Mouse (Mus musculus) lung, postnatal 0 days (tissue): ENCODE results near the gene Dhrs1. TPM values are rescaled to one million over a fixed set of nuclear protein-coding genes. Genes with fewer than 3 reads are reported as not detected.
"Not testable (repeated sequence)": the region's sequence is repeated elsewhere in the genome, so short reads cannot be mapped to it uniquely, and the experiment has no call there.

Experiments used
- ATAC-seq: fragments of 200-750 bp; cut with Nextera tagmentation; 2 replicates; pipeline ENCODE4 v1.8.0; 2017; ENCODE audit warnings: moderate library complexity
- DNase-seq: peaks from one replicate; pipeline ENCODE4 v3.0.0-alpha.2; 2016; ENCODE audit warnings: low spot score
- H3K27ac ChIP-seq: fragments of 300-500 bp; sonication (generic); 2 replicates; pipeline ENCODE4 v1.5.1; 2014; ENCODE audit warnings: antibody characterized with exemption, mild to moderate bottlenecking, low read length, mixed read lengths
- H3K27me3 ChIP-seq: fragments of 300-500 bp; sonication (generic); replicated peaks from 2 replicates; pipeline ENCODE4 v1.6.1; 2014; ENCODE audit warnings: low read length, mixed read lengths; ENCODE audit not compliant: insufficient read depth
- H3K36me3 ChIP-seq: fragments of 300-500 bp; sonication (generic); 2 replicates; pipeline ENCODE4 v1.6.1; 2014; ENCODE audit warnings: low read length, mixed read lengths; ENCODE audit not compliant: insufficient read depth
- H3K4me1 ChIP-seq: fragments of 300-500 bp; sonication (generic); 2 replicates; pipeline ENCODE4 v1.6.1; 2014; ENCODE audit warnings: antibody characterized with exemption, low read depth, low read length, mixed read lengths; ENCODE audit not compliant: insufficient read depth
- H3K4me2 ChIP-seq: fragments of 300-500 bp; sonication (generic); replicated peaks from 2 replicates; pipeline ENCODE4 v1.6.1; 2014; ENCODE audit warnings: low read depth, mild to moderate bottlenecking, low read length, moderate library complexity, mixed read lengths
- H3K4me3 ChIP-seq: fragments of 300-500 bp; sonication (generic); 2 replicates; pipeline ENCODE4 v1.5.1; 2014; ENCODE audit warnings: low read depth, low read length
- H3K9ac ChIP-seq: fragments of 300-500 bp; sonication (generic); replicated peaks from 2 replicates; pipeline ENCODE4 v1.6.1; 2014; ENCODE audit warnings: low read depth, mild to moderate bottlenecking
- H3K9me3 ChIP-seq: fragments of 300-500 bp; sonication (generic); 2 replicates; pipeline ENCODE4 v1.6.1; 2016; ENCODE audit warnings: low read length, mixed read lengths
- CTCF ChIP-seq: IDR thresholded peaks from 2 replicates; pipeline ENCODE4 v1.5.1; 2016; ENCODE audit warnings: antibody characterized with exemption, mild to moderate bottlenecking
- EP300 ChIP-seq: IDR thresholded peaks from 2 replicates; pipeline ENCODE4 v1.6.1; 2016; ENCODE audit warnings: antibody characterized with exemption, mild to moderate bottlenecking, control low read depth
- WGBS: fragments of 180-500 bp; shearing (Covaris S2); extraction: QIAGEN DNeasy Blood & Tissue Kit; methylation state at CpG from one replicate; pipeline ENCODE4 v1.1.7; 2014; 5-methylcytosine and 5-hydroxymethylcytosine counted together
- polyA plus RNA-seq: library from polyadenylated mRNA; unstranded; fragments of >200 nt; fragmentation: Nextera tagmentation; extraction: Ambion mirVana; gene quantifications from 2 replicates; pipeline ENCODE4 v1.2.1, GENCODE M21; 2015

The Dhrs1 gene
- polyA plus RNA-seq, 1 experiment from 2014 or later = 74.1 TPM

- not testable (repeated sequence) for H3K27me3 ChIP-seq, H3K27ac ChIP-seq, H3K36me3 ChIP-seq, H3K4me1 ChIP-seq, H3K4me3 ChIP-seq, H3K9me3 ChIP-seq, H3K9ac ChIP-seq
- DNase-seq (peak; percentile 83), ATAC-seq (peak; percentile 10; the same call in 1 of the 2 replicates)
- under 1% methylated on average over 6 of the region's 6 CpGs for WGBS
- peak overlapping the region; percentile 48 for H3K4me2 ChIP-seq
- TF ChIP-seq CTCF = peak; percentile 83
These were observed 14.7 kb upstream of the Dhrs1 start for GRCm38 (mm10) chr14:55760156-55760555.

- Histone ChIP-seq H3K27ac (no peak within 1 kb of the TSS), H3K27me3 (0 out of 2 replicates have a peak, but pooled peaks cover 3% of the 10 kb centered on the region), H3K9ac (no peak within 1 kb of the TSS), H3K36me3 (peaks cover 17% of the 10 kb centered on the region), H3K4me2 (peak within 1 kb of the TSS; percentile 30; the same call in 1 of the 2 replicates), H3K9me3 (no peaks in the 10 kb centered on the region), H3K4me1 (peaks cover 3% of the 10 kb centered on the region; the same call in 1 of the 2 replicates), H3K4me3 (no peak within 1 kb of the TSS)
- WGBS = 15% methylated on average over 8 of the region's 8 CpGs
- TF ChIP-seq CTCF (peak; percentile 85), EP300 (no peak)
- ATAC-seq (no peak), DNase-seq (peak; percentile 80)
These were observed 12.9 kb upstream of the Dhrs1 start, which contains the start of gene Cideb for GRCm38 (mm10) chr14:55758363-55758784. Gene Cideb, minus strand, starts transcription at chr14:55758458.

GRCm38 (mm10) chr14:55757566-55757965 lies 12.1 kb upstream of the Dhrs1 start:
- Histone ChIP-seq H3K4me1 (peaks cover 3% of the 10 kb centered on the region; the same call in 1 of the 2 replicates), H3K36me3 (peaks cover 25% of the 10 kb centered on the region), H3K27ac (no peak overlapping the region), H3K9me3 (no peaks in the 10 kb centered on the region), H3K4me2 (no peak overlapping the region), H3K27me3 (0 out of 2 replicates have a peak, but pooled peaks cover 3% of the 10 kb centered on the region), H3K9ac (no peak overlapping the region), H3K4me3 (no peak overlapping the region)
- ATAC-seq (no peak), DNase-seq (no peak)
- WGBS = 64% methylated on average over 6 of the region's 6 CpGs
- TF ChIP-seq EP300 (no peak), CTCF (no peak)

GRCm38 (mm10) chr14:55747051-55747847 lies 1.8 kb upstream of the Dhrs1 start:
- Histone ChIP-seq H3K9me3 (no peaks in the 10 kb centered on the region), H3K36me3 (peaks cover 34% of the 10 kb centered on the region), H3K27ac (no peak overlapping the region), H3K4me2 (peak overlapping the region; percentile 84; the same call in 1 of the 2 replicates), H3K4me3 (no peak overlapping the region), H3K27me3 (no peaks in the 10 kb centered on the region), H3K4me1 (peaks cover 9% of the 10 kb centered on the region; the same call in 1 of the 2 replicates), H3K9ac (no peak overlapping the region)
- no peak for ATAC-seq
- 89% methylated on average over 10 of the region's 10 CpGs for WGBS
- TF ChIP-seq EP300 = no peak
- 0 out of 2 replicates have a peak, but pooled peaks have one; percentile 8 for TF ChIP-seq CTCF
- DNase-seq = no peak

GRCm38 (mm10) chr14:55745861-55746237 lies 359 bp upstream of the Dhrs1 start:
- TF ChIP-seq EP300 (no peak), CTCF (no peak)
- Histone ChIP-seq H3K9me3 (no peaks in the 10 kb centered on the region), H3K4me1 (peaks cover 9% of the 10 kb centered on the region; the same call in 1 of the 2 replicates), H3K4me3 (peak overlapping the region; percentile 88), H3K27me3 (no peaks in the 10 kb centered on the region), H3K36me3 (peaks cover 26% of the 10 kb centered on the region), H3K9ac (peak overlapping the region; percentile 66), H3K4me2 (peak overlapping the region; percentile 84), H3K27ac (peak overlapping the region; percentile 57)
- ATAC-seq (no peak), DNase-seq (no peak)
- WGBS = under 1% methylated on average over 31 of the region's 31 CpGs

- DNase-seq (peak; percentile 85), ATAC-seq (peak; percentile 74)
- no peaks in the 10 kb centered on the region for H3K9me3 ChIP-seq
- TF ChIP-seq CTCF (peak; percentile 99), EP300 (no peak)
- WGBS = 18% methylated on average over 10 of the region's 10 CpGs
- H3K27ac ChIP-seq = no peak overlapping the region
- peaks cover 9% of the 10 kb centered on the region; the same call in 1 of the 2 replicates for H3K4me1 ChIP-seq
- H3K4me3 ChIP-seq = no peak overlapping the region
- no peak overlapping the region for H3K9ac ChIP-seq
- peaks cover 18% of the 10 kb centered on the region for H3K36me3 ChIP-seq
- peak overlapping the region; percentile 11; the same call in 1 of the 2 replicates for H3K4me2 ChIP-seq
- no peaks in the 10 kb centered on the region for H3K27me3 ChIP-seq
These were observed 1.8 kb downstream of the Dhrs1 start for GRCm38 (mm10) chr14:55743711-55744110.
